Mouse (Mus musculus): Measurements from ENCODE around the gene Gm28042. TPM values are rescaled to one million over a fixed set of nuclear protein-coding genes. Genes with fewer than 3 reads are reported as not detected.

Gm28042 gene
- polyA plus RNA-seq, 1 experiment: 7.0 TPM

GRCm38 (mm10) chr2:120007680-120008210 is 19.5 kb upstream of the Gm28042 start:
- no peak for TF ChIP-seq CTCF (IDR thresholded peaks at IDR 0.05; ENCODE audit: borderline replicate concordance, control insufficient read depth, extremely low read depth, insufficient read depth, low read length, poor library complexity)
- no peak for TF ChIP-seq POLR2A (IDR thresholded peaks at IDR 0.05; ENCODE audit: control insufficient read depth, extremely low read depth, insufficient read depth, low read length, poor library complexity)
- no peaks in the 10 kb centered on the region for H3K27me3 ChIP-seq (ENCODE audit: control insufficient read depth, insufficient read depth, low read length)
- H3K36me3 ChIP-seq (ENCODE audit: control insufficient read depth, insufficient read depth, low read length): no peaks in the 10 kb centered on the region
- no peaks in the 10 kb centered on the region for H3K4me1 ChIP-seq (replicated peaks; ENCODE audit: control insufficient read depth, insufficient read depth, low read length)
- no peak overlapping the region for H3K27ac ChIP-seq (ENCODE audit: control insufficient read depth, insufficient read depth, low read length)
- 92% methylated on average over 4 of the region's 4 CpGs for WGBS
- no peak overlapping the region for H3K4me3 ChIP-seq (ENCODE audit: control insufficient read depth, insufficient read depth, low read length)
- no peak for DNase-seq

DNA sequence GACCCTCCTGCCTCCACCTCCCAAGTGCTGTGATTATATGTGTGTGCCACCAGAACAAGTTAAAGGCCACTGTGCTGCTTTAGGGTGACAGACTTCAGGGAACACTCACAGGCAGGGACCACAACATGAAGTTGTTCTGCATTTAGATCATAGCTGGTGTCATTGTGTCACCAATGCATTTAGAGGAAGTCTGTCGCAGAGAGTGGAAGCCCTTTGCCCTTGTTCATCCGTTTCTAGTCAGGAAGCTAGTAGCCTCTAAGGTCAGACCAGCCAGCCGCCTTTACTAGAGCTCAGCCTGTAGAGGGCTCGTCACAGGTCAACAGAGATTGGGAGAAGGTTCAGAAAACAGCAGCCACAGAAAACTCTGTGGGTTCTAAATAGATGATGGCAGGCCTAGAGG is 18.6 kb upstream of the Gm28042 start:
- TF ChIP-seq CTCF (IDR thresholded peaks at IDR 0.05; ENCODE audit: borderline replicate concordance, control insufficient read depth, extremely low read depth, insufficient read depth, low read length, poor library complexity) (no peak), POLR2A (IDR thresholded peaks at IDR 0.05; ENCODE audit: control insufficient read depth, extremely low read depth, insufficient read depth, low read length, poor library complexity) (no peak)
- Histone ChIP-seq H3K4me3 (ENCODE audit: control insufficient read depth, insufficient read depth, low read length) (no peak overlapping the region), H3K27me3 (ENCODE audit: control insufficient read depth, insufficient read depth, low read length) (no peaks in the 10 kb centered on the region), H3K27ac (ENCODE audit: control insufficient read depth, insufficient read depth, low read length) (no peak overlapping the region), H3K4me1 (replicated peaks; ENCODE audit: control insufficient read depth, insufficient read depth, low read length) (no peaks in the 10 kb centered on the region), H3K36me3 (ENCODE audit: control insufficient read depth, insufficient read depth, low read length) (no peaks in the 10 kb centered on the region)
- 38% methylated on average over 4 of the region's 4 CpGs for WGBS
- DNase-seq: no peak

DNA sequence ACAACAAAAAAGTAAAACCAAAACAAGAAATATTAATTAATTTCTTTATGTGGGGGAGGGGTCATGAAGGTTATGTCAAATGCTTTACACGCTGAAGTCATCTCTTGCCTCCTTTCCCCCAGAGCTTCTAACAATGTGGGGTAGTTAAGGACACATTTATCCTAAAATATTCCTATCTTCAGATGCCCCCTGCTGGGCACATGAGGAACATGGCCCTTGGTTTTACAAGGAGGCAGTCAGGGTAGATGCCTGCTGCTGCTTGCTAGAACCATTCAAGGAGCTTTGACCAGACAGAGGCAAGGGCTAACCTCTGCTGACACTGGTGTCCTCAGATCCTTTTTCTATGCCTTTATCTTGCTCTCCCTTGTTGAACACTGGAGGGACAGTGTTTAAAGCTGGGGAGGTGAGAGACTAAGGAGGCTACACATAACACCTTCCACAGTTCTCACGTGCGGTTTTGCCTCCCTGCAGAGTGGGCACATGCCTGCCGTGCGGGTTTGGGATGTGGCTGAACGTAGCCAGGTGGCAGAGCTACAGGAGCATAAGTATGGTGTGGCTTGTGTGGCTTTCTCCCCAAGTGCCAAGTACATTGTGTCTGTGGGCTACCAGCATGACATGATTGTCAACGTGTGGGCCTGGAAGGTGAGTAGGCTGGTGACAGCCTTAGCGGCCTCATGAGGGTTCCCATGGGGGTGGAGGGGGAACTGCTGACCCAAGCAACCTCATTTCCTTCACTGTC is 15.7 kb upstream of the Gm28042 start:
- H3K36me3 ChIP-seq (ENCODE audit: control insufficient read depth, insufficient read depth, low read length): no peaks in the 10 kb centered on the region
- no peak overlapping the region for H3K27ac ChIP-seq (ENCODE audit: control insufficient read depth, insufficient read depth, low read length)
- peak; percentile 56 for DNase-seq
- no peak for TF ChIP-seq CTCF (IDR thresholded peaks at IDR 0.05; ENCODE audit: borderline replicate concordance, control insufficient read depth, extremely low read depth, insufficient read depth, low read length, poor library complexity)
- TF ChIP-seq POLR2A (IDR thresholded peaks at IDR 0.05; ENCODE audit: control insufficient read depth, extremely low read depth, insufficient read depth, low read length, poor library complexity): no peak
- no peak overlapping the region for H3K4me3 ChIP-seq (ENCODE audit: control insufficient read depth, insufficient read depth, low read length)
- no peaks in the 10 kb centered on the region for H3K4me1 ChIP-seq (replicated peaks; ENCODE audit: control insufficient read depth, insufficient read depth, low read length)
- WGBS: 79% methylated on average over 8 of the region's 8 CpGs
- no peaks in the 10 kb centered on the region for H3K27me3 ChIP-seq (ENCODE audit: control insufficient read depth, insufficient read depth, low read length)

GRCm38 (mm10) chr2:120012924-120013323 is 14.4 kb upstream of the Gm28042 start:
- no peak for DNase-seq
- TF ChIP-seq CTCF (IDR thresholded peaks at IDR 0.05; ENCODE audit: borderline replicate concordance, control insufficient read depth, extremely low read depth, insufficient read depth, low read length, poor library complexity) (no peak), POLR2A (IDR thresholded peaks at IDR 0.05; ENCODE audit: control insufficient read depth, extremely low read depth, insufficient read depth, low read length, poor library complexity) (no peak)
- Histone ChIP-seq H3K36me3 (ENCODE audit: control insufficient read depth, insufficient read depth, low read length) (no peaks in the 10 kb centered on the region), H3K4me1 (replicated peaks; ENCODE audit: control insufficient read depth, insufficient read depth, low read length) (no peaks in the 10 kb centered on the region), H3K4me3 (ENCODE audit: control insufficient read depth, insufficient read depth, low read length) (no peak overlapping the region), H3K27ac (ENCODE audit: control insufficient read depth, insufficient read depth, low read length) (no peak overlapping the region), H3K27me3 (ENCODE audit: control insufficient read depth, insufficient read depth, low read length) (no peaks in the 10 kb centered on the region)
- WGBS: 95% methylated on average over 13 of the region's 13 CpGs

DNA sequence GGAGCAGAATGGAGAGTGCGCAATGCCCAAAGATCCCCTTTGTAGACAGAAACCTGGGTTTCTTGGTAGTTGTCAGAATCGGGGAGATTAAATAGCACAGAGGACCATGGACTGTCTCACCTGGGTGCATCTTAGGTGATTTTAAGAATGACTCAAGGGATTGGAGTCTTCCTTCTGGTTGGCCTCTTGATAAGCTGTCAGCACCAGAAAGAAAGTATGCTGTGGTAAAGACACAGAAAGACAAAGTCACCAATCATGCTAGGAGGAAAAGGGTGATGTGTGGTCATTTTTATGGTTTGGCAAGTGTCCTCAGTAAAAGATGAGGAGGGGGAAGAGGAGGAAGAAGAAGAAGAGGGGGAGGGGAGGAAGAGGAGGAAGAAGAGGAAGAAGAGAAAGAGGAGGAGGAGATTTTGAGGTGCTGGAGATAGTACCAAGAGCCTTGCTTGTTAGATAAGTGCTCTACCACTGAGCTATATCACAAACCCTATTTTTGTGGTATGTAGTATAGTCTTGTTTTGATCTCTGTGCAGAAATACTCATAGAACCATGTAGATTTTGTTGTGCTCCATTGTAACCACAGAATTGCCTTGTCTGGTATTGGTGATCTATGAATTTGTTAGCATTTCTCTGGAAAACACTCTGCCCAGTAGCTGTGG is 13.3 kb upstream of the Gm28042 start:
- no peaks in the 10 kb centered on the region for H3K36me3 ChIP-seq (ENCODE audit: control insufficient read depth, insufficient read depth, low read length)
- TF ChIP-seq CTCF (IDR thresholded peaks at IDR 0.05; ENCODE audit: borderline replicate concordance, control insufficient read depth, extremely low read depth, insufficient read depth, low read length, poor library complexity) (no peak), POLR2A (IDR thresholded peaks at IDR 0.05; ENCODE audit: control insufficient read depth, extremely low read depth, insufficient read depth, low read length, poor library complexity) (no peak)
- H3K27me3 ChIP-seq (ENCODE audit: control insufficient read depth, insufficient read depth, low read length): no peaks in the 10 kb centered on the region
- no peak overlapping the region for H3K27ac ChIP-seq (ENCODE audit: control insufficient read depth, insufficient read depth, low read length)
- no peak overlapping the region for H3K4me3 ChIP-seq (ENCODE audit: control insufficient read depth, insufficient read depth, low read length)
- WGBS: 96% methylated on average over 2 of the region's 2 CpGs
- no peak for DNase-seq
- H3K4me1 ChIP-seq (replicated peaks; ENCODE audit: control insufficient read depth, insufficient read depth, low read length): no peaks in the 10 kb centered on the region

DNA sequence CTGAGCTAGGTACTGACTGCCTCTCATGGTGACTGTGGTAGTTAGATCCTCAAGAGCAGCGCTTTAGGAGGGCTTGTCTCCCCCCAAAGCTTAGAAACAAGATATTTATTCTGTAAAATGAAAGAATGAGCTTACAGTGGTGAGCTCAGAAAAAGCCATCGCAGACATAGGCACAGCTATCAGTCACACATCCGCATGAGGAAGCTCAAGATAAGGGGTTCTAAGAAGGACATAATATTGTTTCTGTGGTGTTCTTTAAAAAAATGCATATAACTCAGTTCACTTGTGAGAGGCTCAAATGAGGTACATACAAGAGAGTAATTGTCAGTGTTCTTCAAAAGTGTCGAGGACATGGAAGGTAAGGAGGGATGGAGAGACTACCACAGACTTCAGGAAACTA is 11.4 kb upstream of the Gm28042 start:
- H3K27ac ChIP-seq (ENCODE audit: control insufficient read depth, insufficient read depth, low read length): no peak overlapping the region
- WGBS: 97% methylated on average over 4 of the region's 4 CpGs
- TF ChIP-seq CTCF (IDR thresholded peaks at IDR 0.05; ENCODE audit: borderline replicate concordance, control insufficient read depth, extremely low read depth, insufficient read depth, low read length, poor library complexity) (no peak), POLR2A (IDR thresholded peaks at IDR 0.05; ENCODE audit: control insufficient read depth, extremely low read depth, insufficient read depth, low read length, poor library complexity) (no peak)
- no peak for DNase-seq
- H3K4me3 ChIP-seq (ENCODE audit: control insufficient read depth, insufficient read depth, low read length): no peak overlapping the region
- no peaks in the 10 kb centered on the region for H3K4me1 ChIP-seq (replicated peaks; ENCODE audit: control insufficient read depth, insufficient read depth, low read length)
- H3K36me3 ChIP-seq (ENCODE audit: control insufficient read depth, insufficient read depth, low read length): no peaks in the 10 kb centered on the region
- no peaks in the 10 kb centered on the region for H3K27me3 ChIP-seq (ENCODE audit: control insufficient read depth, insufficient read depth, low read length)
